Mouse (Mus musculus): ENCODE measurements around the gene Ptger3. TPM values are rescaled to one million over a fixed set of nuclear protein-coding genes. Genes with fewer than 3 reads are reported as not detected.

Ptger3 gene
- polyA plus RNA-seq (2011; ENCODE audit: insufficient read depth, insufficient read length, low read depth, missing spikeins): 0.32 TPM in 1 of 2 replicates, not detected in the other

- Histone ChIP-seq H3K9me3 (replicated peaks; ENCODE audit: control insufficient read depth, insufficient read depth, low read length, poor library complexity, severe bottlenecking) (no peaks in the 10 kb centered on the region), H3K4me3 (ENCODE audit: low read depth, low read length) (peak within 1 kb of the TSS; percentile 63), H3K9ac (ENCODE audit: low read depth, poor library complexity, severe bottlenecking) (peak within 1 kb of the TSS; percentile 15; the same call in 1 of the 2 replicates), H3K27me3 (ENCODE audit: control insufficient read depth, insufficient read depth, low read length, poor library complexity, severe bottlenecking) (peaks cover 3% of the 10 kb centered on the region; the same call in 1 of the 2 replicates), H3K36me3 (ENCODE audit: control insufficient read depth, insufficient read depth, low read length, poor library complexity, severe bottlenecking) (no peaks in the 10 kb centered on the region), H3K27ac (ENCODE audit: insufficient read depth, low read length) (no peak within 1 kb of the TSS), H3K4me1 (ENCODE audit: control insufficient read depth, insufficient read depth, low read length) (no peaks in the 10 kb centered on the region)
- TF ChIP-seq CTCF (IDR thresholded peaks at IDR 0.05; ENCODE audit: low read depth, low read length): no peak
- no peak for TF ChIP-seq EP300 (IDR thresholded peaks at IDR 0.05; ENCODE audit: insufficient read depth, low read depth, low read length)
- no peak for TF ChIP-seq POLR2A (IDR thresholded peaks at IDR 0.05; ENCODE audit: insufficient read depth, low read length)
Measured at GRCm38 (mm10) chr3:157566725-157567565, at the start of gene Ptger3. Gene Ptger3 (plus strand): TSS chr3:157566892.

DNA sequence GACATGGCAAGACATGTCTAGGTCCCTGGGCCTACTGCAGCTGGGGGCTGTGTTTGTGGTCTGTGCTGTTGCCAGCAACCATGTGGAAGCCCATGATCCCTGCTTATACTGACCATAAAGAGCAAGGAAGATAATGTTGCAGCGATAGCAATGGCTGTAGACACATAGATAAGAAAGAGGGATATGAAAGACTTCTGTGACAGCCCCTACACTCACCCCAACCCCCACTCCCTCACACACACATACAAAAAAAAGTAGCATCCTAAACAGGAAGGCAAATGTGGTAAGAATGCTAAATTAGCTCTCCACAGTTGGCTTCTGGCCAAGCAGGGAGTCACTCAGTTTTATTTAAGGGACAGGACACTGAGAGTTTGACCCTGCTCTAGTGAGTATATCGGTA is 48.7 kb upstream of the Ptger3 start:
- TF ChIP-seq CTCF (IDR thresholded peaks at IDR 0.05; ENCODE audit: low read depth, low read length) (no peak), POLR2A (IDR thresholded peaks at IDR 0.05; ENCODE audit: insufficient read depth, low read length) (no peak), EP300 (IDR thresholded peaks at IDR 0.05; ENCODE audit: insufficient read depth, low read depth, low read length) (no peak)
- no peak overlapping the region for H3K27ac ChIP-seq (ENCODE audit: insufficient read depth, low read length)
- H3K27me3 ChIP-seq (ENCODE audit: control insufficient read depth, insufficient read depth, low read length, poor library complexity, severe bottlenecking): no peaks in the 10 kb centered on the region
- H3K4me3 ChIP-seq (ENCODE audit: low read depth, low read length): no peak overlapping the region
- no peaks in the 10 kb centered on the region for H3K9me3 ChIP-seq (replicated peaks; ENCODE audit: control insufficient read depth, insufficient read depth, low read length, poor library complexity, severe bottlenecking)
- no peaks in the 10 kb centered on the region for H3K4me1 ChIP-seq (ENCODE audit: control insufficient read depth, insufficient read depth, low read length)
- H3K36me3 ChIP-seq (ENCODE audit: control insufficient read depth, insufficient read depth, low read length, poor library complexity, severe bottlenecking): no peaks in the 10 kb centered on the region
- H3K9ac ChIP-seq (ENCODE audit: low read depth, poor library complexity, severe bottlenecking): no peak overlapping the region

GRCm38 (mm10) chr3:157520433-157520832 is 46.3 kb upstream of the Ptger3 start:
- H3K4me1 ChIP-seq (ENCODE audit: control insufficient read depth, insufficient read depth, low read length): no peaks in the 10 kb centered on the region
- no peaks in the 10 kb centered on the region; the same call in 1 of the 2 replicates for H3K27me3 ChIP-seq (ENCODE audit: control insufficient read depth, insufficient read depth, low read length, poor library complexity, severe bottlenecking)
- H3K9me3 ChIP-seq (replicated peaks; ENCODE audit: control insufficient read depth, insufficient read depth, low read length, poor library complexity, severe bottlenecking): no peaks in the 10 kb centered on the region
- no peak overlapping the region for H3K4me3 ChIP-seq (ENCODE audit: low read depth, low read length)
- no peak for TF ChIP-seq EP300 (IDR thresholded peaks at IDR 0.05; ENCODE audit: insufficient read depth, low read depth, low read length)
- peak; percentile 30 for TF ChIP-seq CTCF (IDR thresholded peaks at IDR 0.05; ENCODE audit: low read depth, low read length)
- H3K9ac ChIP-seq (ENCODE audit: low read depth, poor library complexity, severe bottlenecking): no peak overlapping the region
- H3K27ac ChIP-seq (ENCODE audit: insufficient read depth, low read length): no peak overlapping the region
- H3K36me3 ChIP-seq (ENCODE audit: control insufficient read depth, insufficient read depth, low read length, poor library complexity, severe bottlenecking): no peaks in the 10 kb centered on the region

- no peak for TF ChIP-seq CTCF (IDR thresholded peaks at IDR 0.05; ENCODE audit: low read depth, low read length)
- TF ChIP-seq EP300 (IDR thresholded peaks at IDR 0.05; ENCODE audit: insufficient read depth, low read depth, low read length): no peak
- TF ChIP-seq POLR2A (IDR thresholded peaks at IDR 0.05; ENCODE audit: insufficient read depth, low read length): no peak
- Histone ChIP-seq H3K36me3 (ENCODE audit: control insufficient read depth, insufficient read depth, low read length, poor library complexity, severe bottlenecking) (no peaks in the 10 kb centered on the region), H3K9me3 (replicated peaks; ENCODE audit: control insufficient read depth, insufficient read depth, low read length, poor library complexity, severe bottlenecking) (no peaks in the 10 kb centered on the region), H3K9ac (ENCODE audit: low read depth, poor library complexity, severe bottlenecking) (no peak overlapping the region), H3K4me1 (ENCODE audit: control insufficient read depth, insufficient read depth, low read length) (no peaks in the 10 kb centered on the region), H3K4me3 (ENCODE audit: low read depth, low read length) (no peak overlapping the region), H3K27me3 (ENCODE audit: control insufficient read depth, insufficient read depth, low read length, poor library complexity, severe bottlenecking) (no peaks in the 10 kb centered on the region; the same call in 1 of the 2 replicates), H3K27ac (ENCODE audit: insufficient read depth, low read length) (no peak overlapping the region)
Measured at GRCm38 (mm10) chr3:157523834-157524233, 42.9 kb upstream of the Ptger3 start.

DNA sequence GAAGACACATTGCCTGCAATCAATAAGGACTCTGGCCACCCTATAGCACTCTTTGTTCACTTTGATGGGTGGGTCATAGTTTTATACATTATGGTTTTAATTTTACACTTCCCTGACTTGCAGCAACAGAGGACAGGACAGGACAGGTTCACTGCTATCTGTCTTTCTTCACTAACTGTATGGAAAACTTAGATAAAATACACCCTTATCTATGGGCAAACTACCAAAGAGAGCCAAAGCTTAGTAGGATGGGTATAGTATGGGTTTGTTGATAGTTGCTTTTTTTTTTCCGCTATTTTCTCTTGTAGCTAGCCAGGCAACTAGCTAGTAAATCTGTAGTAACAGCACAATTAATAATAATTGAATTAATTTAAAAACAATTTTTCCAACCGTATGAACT is 35.1 kb upstream of the Ptger3 start:
- Histone ChIP-seq H3K27me3 (ENCODE audit: control insufficient read depth, insufficient read depth, low read length, poor library complexity, severe bottlenecking) (no peaks in the 10 kb centered on the region), H3K9me3 (replicated peaks; ENCODE audit: control insufficient read depth, insufficient read depth, low read length, poor library complexity, severe bottlenecking) (no peaks in the 10 kb centered on the region), H3K9ac (ENCODE audit: low read depth, poor library complexity, severe bottlenecking) (no peak overlapping the region), H3K27ac (ENCODE audit: insufficient read depth, low read length) (no peak overlapping the region), H3K4me3 (ENCODE audit: low read depth, low read length) (no peak overlapping the region), H3K4me1 (ENCODE audit: control insufficient read depth, insufficient read depth, low read length) (no peaks in the 10 kb centered on the region), H3K36me3 (ENCODE audit: control insufficient read depth, insufficient read depth, low read length, poor library complexity, severe bottlenecking) (peaks cover 6% of the 10 kb centered on the region)
- TF ChIP-seq EP300 (IDR thresholded peaks at IDR 0.05; ENCODE audit: insufficient read depth, low read depth, low read length): no peak
- no peak for TF ChIP-seq POLR2A (IDR thresholded peaks at IDR 0.05; ENCODE audit: insufficient read depth, low read length)
- TF ChIP-seq CTCF (IDR thresholded peaks at IDR 0.05; ENCODE audit: low read depth, low read length): no peak

Measured in ES-Bruce4 (cell line).